Mouse (Mus musculus) G1E (cell line): ENCODE results near the gene Tmem132c.

Experiments used
- CTCF ChIP-seq: IDR thresholded peaks from 2 replicates; pipeline ENCODE4 v1.5.1; 2012; ENCODE audit warnings: low read depth, low read length, inconsistent platforms, mixed read lengths
- GATA2 ChIP-seq: IDR thresholded peaks from 2 replicates; pipeline ENCODE4 v1.6.1; 2012; ENCODE audit warnings: low read depth, low read length, inconsistent platforms, borderline replicate concordance
- POLR2AphosphoS5 ChIP-seq: IDR thresholded peaks from 2 replicates; pipeline ENCODE4 v1.6.1; 2012; ENCODE audit warnings: low read depth, low read length, inconsistent platforms; ENCODE audit not compliant: insufficient replicate concordance
- TAL1 ChIP-seq: conservative IDR thresholded peaks from 2 replicates; pipeline ENCODE4 v1.6.1; 2012; ENCODE audit warnings: low read depth, low read length, inconsistent platforms, mixed read lengths

- TF ChIP-seq CTCF (no peak), TAL1 (no peak), POLR2AphosphoS5 (no peak), GATA2 (no peak)
Measured at GRCm38 (mm10) chr5:127470351-127470750, 228.7 kb downstream of the Tmem132c start.
